Mouse (Mus musculus): ENCODE results near the gene Olfr959. TPM values are rescaled to one million over a fixed set of nuclear protein-coding genes. Genes with fewer than 3 reads are reported as not detected.

Gene Olfr959
- total and polyA plus RNA-seq, 3 experiments: 0.05 TPM; not detected in 2

GRCm38 (mm10) chr9:39608497-39608896 lies 33.1 kb upstream of the Olfr959 start:
- Histone ChIP-seq H3K4me3 (ENCODE audit: low read depth, low read length) (no peak overlapping the region), H3K4me1 (ENCODE audit: insufficient read depth, low read depth, low read length) (no peaks in the 10 kb centered on the region), H3K27me3 (ENCODE audit: insufficient read depth, low read length) (no peaks in the 10 kb centered on the region), H3K36me3 (replicated peaks) (no peaks in the 10 kb centered on the region), H3K9me3 (replicated peaks) (no peaks in the 10 kb centered on the region)
- TF ChIP-seq POLR2AphosphoS5 (IDR thresholded peaks at IDR 0.05; ENCODE audit: insufficient replicate concordance, low read depth, low read length) (no peak), CTCF (IDR thresholded peaks at IDR 0.05; ENCODE audit: low read depth, low read length) (no peak), TAL1 (conservative IDR thresholded peaks at IDR 0.05; ENCODE audit: low read depth, low read length) (no peak)
- no peak for DNase-seq (ENCODE audit: low spot score)
- ATAC-seq (ENCODE audit: extremely low read depth, insufficient number of reproducible peaks, low FRiP score, poor library complexity, severe bottlenecking): no peak

- no peaks in the 10 kb centered on the region for H3K36me3 ChIP-seq (replicated peaks)
- H3K4me3 ChIP-seq (ENCODE audit: low read depth, low read length): no peak within 1 kb of the TSS
- no peaks in the 10 kb centered on the region for H3K9me3 ChIP-seq (replicated peaks)
- no peaks in the 10 kb centered on the region for H3K27me3 ChIP-seq (ENCODE audit: insufficient read depth, low read length)
- no peak for TF ChIP-seq CTCF (IDR thresholded peaks at IDR 0.05; ENCODE audit: low read depth, low read length)
- TF ChIP-seq POLR2AphosphoS5 (IDR thresholded peaks at IDR 0.05; ENCODE audit: insufficient replicate concordance, low read depth, low read length): no peak
- TF ChIP-seq GATA1 (IDR thresholded peaks at IDR 0.05; ENCODE audit: borderline replicate concordance, low read length): no peak
- TF ChIP-seq GATA2 (IDR thresholded peaks at IDR 0.05; ENCODE audit: borderline replicate concordance, low read depth, low read length): no peak
- H3K4me1 ChIP-seq (ENCODE audit: insufficient read depth, low read depth, low read length): no peaks in the 10 kb centered on the region
- ATAC-seq (ENCODE audit: extremely low read depth, insufficient number of reproducible peaks, low FRiP score, poor library complexity, severe bottlenecking): no peak
- no peak for DNase-seq (ENCODE audit: low spot score)
Observed at GRCm38 (mm10) chr9:39603999-39604453, 28.7 kb upstream of the Olfr959 start, which contains the start of gene AW551984. Gene AW551984, minus strand, starts transcription at chr9:39604403.

DNA sequence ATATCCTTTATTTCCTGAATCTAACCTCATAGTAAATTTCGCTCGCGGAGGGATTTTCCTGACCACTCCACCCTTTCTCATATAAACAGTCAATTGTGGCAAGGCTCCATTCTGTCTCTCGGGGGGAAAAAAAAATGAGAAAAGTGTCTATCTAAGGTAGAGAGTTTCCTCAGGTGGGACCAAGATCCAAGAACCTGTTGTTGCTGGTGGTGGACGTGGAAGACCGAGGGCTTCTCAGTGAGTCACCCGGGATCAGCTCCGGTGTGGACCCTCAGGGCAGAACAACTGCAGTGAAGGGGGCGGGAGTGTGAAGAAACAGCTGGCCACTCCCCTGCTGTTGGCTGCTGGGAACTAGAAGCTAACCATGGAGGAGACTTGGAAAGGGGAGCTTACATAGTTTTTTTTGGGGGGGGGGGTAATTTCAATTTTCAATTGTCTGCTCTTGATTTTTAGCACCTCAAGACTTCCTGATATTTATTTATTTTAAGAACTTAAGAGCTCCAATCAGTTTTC lies 28.0 kb upstream of the Olfr959 start:
- Histone ChIP-seq H3K4me1 (ENCODE audit: insufficient read depth, low read depth, low read length) (no peaks in the 10 kb centered on the region), H3K9me3 (replicated peaks) (no peaks in the 10 kb centered on the region), H3K4me3 (ENCODE audit: low read depth, low read length) (no peak overlapping the region), H3K27me3 (ENCODE audit: insufficient read depth, low read length) (no peaks in the 10 kb centered on the region), H3K36me3 (replicated peaks) (no peaks in the 10 kb centered on the region)
- DNase-seq (ENCODE audit: low spot score): no peak
- ATAC-seq (ENCODE audit: extremely low read depth, insufficient number of reproducible peaks, low FRiP score, poor library complexity, severe bottlenecking): no peak
- TF ChIP-seq POLR2AphosphoS5 (IDR thresholded peaks at IDR 0.05; ENCODE audit: insufficient replicate concordance, low read depth, low read length) (no peak), CTCF (IDR thresholded peaks at IDR 0.05; ENCODE audit: low read depth, low read length) (no peak), TAL1 (conservative IDR thresholded peaks at IDR 0.05; ENCODE audit: low read depth, low read length) (no peak), GATA2 (IDR thresholded peaks at IDR 0.05; ENCODE audit: borderline replicate concordance, low read depth, low read length) (no peak), GATA1 (IDR thresholded peaks at IDR 0.05; ENCODE audit: borderline replicate concordance, low read length) (no peak)

DNA sequence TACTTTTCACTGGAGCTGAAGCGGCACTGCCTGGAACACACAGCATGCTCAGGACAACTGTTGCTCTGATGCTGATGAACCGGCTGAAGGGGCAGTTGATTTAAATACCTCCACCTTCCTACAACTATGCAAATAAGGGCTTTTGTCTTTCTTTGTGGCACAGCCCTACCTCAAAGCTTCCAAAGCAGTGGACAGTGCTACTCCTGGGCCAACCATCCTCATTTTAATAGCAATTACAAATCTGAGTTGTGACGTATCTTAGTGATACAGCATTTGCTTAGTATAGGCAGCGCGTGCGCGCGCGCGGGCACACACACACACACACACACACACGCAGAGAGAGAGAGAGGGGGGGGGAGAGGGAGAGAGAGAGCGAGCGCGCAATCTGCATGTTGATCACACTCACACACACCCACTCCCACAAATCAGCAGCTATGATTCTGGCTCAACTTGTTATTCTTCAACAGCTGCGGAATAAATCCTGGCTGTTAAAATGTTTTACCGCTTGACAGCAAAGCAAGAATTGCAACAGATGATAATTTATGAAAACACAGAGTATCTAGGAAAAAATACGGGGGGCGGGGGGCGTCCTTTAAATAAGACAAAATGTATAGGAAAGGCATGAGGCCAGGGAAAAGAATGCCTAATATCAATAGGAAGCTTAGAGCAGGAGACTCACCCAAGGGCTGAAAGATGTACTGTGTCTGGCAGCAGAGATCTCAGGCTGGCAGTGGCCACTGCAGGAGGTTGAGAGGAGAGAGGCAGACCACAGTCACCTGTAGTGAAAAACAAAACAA lies 27.4 kb upstream of the Olfr959 start:
- Histone ChIP-seq H3K9me3 (replicated peaks) (no peaks in the 10 kb centered on the region), H3K4me1 (ENCODE audit: insufficient read depth, low read depth, low read length) (no peaks in the 10 kb centered on the region), H3K4me3 (ENCODE audit: low read depth, low read length) (no peak overlapping the region), H3K27me3 (ENCODE audit: insufficient read depth, low read length) (no peaks in the 10 kb centered on the region), H3K36me3 (replicated peaks) (no peaks in the 10 kb centered on the region)
- TF ChIP-seq GATA1 (IDR thresholded peaks at IDR 0.05; ENCODE audit: borderline replicate concordance, low read length) (no peak), GATA2 (IDR thresholded peaks at IDR 0.05; ENCODE audit: borderline replicate concordance, low read depth, low read length) (no peak), TAL1 (conservative IDR thresholded peaks at IDR 0.05; ENCODE audit: low read depth, low read length) (no peak), POLR2AphosphoS5 (IDR thresholded peaks at IDR 0.05; ENCODE audit: insufficient replicate concordance, low read depth, low read length) (no peak), CTCF (IDR thresholded peaks at IDR 0.05; ENCODE audit: low read depth, low read length) (no peak)
- ATAC-seq (ENCODE audit: extremely low read depth, insufficient number of reproducible peaks, low FRiP score, poor library complexity, severe bottlenecking) (no peak), DNase-seq (ENCODE audit: low spot score) (no peak)

DNA sequence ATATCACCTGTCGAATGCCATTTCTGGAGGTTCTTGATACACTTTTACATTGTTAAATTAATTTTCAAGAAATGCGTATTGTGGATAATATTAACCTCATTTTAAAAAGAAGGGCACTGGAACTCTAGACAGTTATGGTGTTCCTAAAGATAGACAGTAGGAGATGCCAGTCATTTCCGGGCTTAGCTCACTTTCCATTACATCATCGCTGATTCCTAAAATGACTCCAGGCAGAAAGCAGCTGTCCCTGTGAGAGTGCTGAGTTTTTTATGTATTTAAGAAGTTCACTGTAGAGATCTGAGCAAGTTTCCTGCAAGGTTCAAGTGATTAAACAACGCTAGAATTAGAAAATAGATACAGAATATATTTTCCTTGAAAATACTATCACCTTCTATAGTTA lies 1.7 kb upstream of the Olfr959 start:
- DNase-seq (ENCODE audit: low spot score): no peak
- H3K27me3 ChIP-seq (ENCODE audit: insufficient read depth, low read length): no peaks in the 10 kb centered on the region
- TF ChIP-seq CTCF (IDR thresholded peaks at IDR 0.05; ENCODE audit: low read depth, low read length): no peak
- TF ChIP-seq GATA1 (IDR thresholded peaks at IDR 0.05; ENCODE audit: borderline replicate concordance, low read length): no peak
- no peak for TF ChIP-seq GATA2 (IDR thresholded peaks at IDR 0.05; ENCODE audit: borderline replicate concordance, low read depth, low read length)
- no peak for TF ChIP-seq POLR2AphosphoS5 (IDR thresholded peaks at IDR 0.05; ENCODE audit: insufficient replicate concordance, low read depth, low read length)
- no peak for TF ChIP-seq TAL1 (conservative IDR thresholded peaks at IDR 0.05; ENCODE audit: low read depth, low read length)
- H3K4me1 ChIP-seq (ENCODE audit: insufficient read depth, low read depth, low read length): no peaks in the 10 kb centered on the region
- H3K4me3 ChIP-seq (ENCODE audit: low read depth, low read length): no peak overlapping the region
- no peaks in the 10 kb centered on the region for H3K36me3 ChIP-seq (replicated peaks)
- no peaks in the 10 kb centered on the region for H3K9me3 ChIP-seq (replicated peaks)
- ATAC-seq (ENCODE audit: extremely low read depth, insufficient number of reproducible peaks, low FRiP score, poor library complexity, severe bottlenecking): no peak

DNA sequence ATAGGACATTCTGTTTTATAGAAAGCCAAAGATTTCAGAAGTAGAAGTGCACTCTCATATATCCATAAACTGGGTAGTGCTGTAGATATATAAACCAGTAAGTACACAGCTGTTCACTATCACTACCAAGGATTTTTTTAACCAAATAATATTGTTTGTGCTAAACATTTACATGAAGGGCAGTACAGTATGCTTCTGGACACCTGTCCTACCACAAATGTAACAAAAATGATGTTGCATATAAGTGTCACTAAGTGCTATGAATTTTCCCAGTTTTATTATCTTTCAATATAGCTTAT lies 17.1 kb downstream of the Olfr959 start:
- DNase-seq (ENCODE audit: low spot score) (no peak), ATAC-seq (ENCODE audit: extremely low read depth, insufficient number of reproducible peaks, low FRiP score, poor library complexity, severe bottlenecking) (no peak)
- Histone ChIP-seq H3K27me3 (ENCODE audit: insufficient read depth, low read length) (no peaks in the 10 kb centered on the region), H3K36me3 (replicated peaks) (no peaks in the 10 kb centered on the region), H3K9me3 (replicated peaks) (no peaks in the 10 kb centered on the region), H3K4me1 (ENCODE audit: insufficient read depth, low read depth, low read length) (no peaks in the 10 kb centered on the region), H3K4me3 (ENCODE audit: low read depth, low read length) (no peak overlapping the region)
- TF ChIP-seq GATA1 (IDR thresholded peaks at IDR 0.05; ENCODE audit: borderline replicate concordance, low read length): no peak
- no peak for TF ChIP-seq TAL1 (conservative IDR thresholded peaks at IDR 0.05; ENCODE audit: low read depth, low read length)
- no peak for TF ChIP-seq GATA2 (IDR thresholded peaks at IDR 0.05; ENCODE audit: borderline replicate concordance, low read depth, low read length)
- TF ChIP-seq CTCF (IDR thresholded peaks at IDR 0.05; ENCODE audit: low read depth, low read length): no peak
- TF ChIP-seq POLR2AphosphoS5 (IDR thresholded peaks at IDR 0.05; ENCODE audit: insufficient replicate concordance, low read depth, low read length): no peak
